Mouse (Mus musculus) heart, adult 8-10 months (tissue): ENCODE measurements at regions not wholly inside any gene's neighbourhood (a gene's known extent, or its start where the extent isn't known, plus 50 kb on each side); places are given as distances from the start of the nearest gene placed in this dataset.

Experiments used
- DNase-seq: peaks from one replicate; pipeline ENCODE4 v3.0.0; 2022; ENCODE audit warnings: low spot score

GRCm38 (mm10) chr1:35782668-35783067 lies 285.5 kb upstream of the Hs6st1 start:
- no peak for DNase-seq

DNA sequence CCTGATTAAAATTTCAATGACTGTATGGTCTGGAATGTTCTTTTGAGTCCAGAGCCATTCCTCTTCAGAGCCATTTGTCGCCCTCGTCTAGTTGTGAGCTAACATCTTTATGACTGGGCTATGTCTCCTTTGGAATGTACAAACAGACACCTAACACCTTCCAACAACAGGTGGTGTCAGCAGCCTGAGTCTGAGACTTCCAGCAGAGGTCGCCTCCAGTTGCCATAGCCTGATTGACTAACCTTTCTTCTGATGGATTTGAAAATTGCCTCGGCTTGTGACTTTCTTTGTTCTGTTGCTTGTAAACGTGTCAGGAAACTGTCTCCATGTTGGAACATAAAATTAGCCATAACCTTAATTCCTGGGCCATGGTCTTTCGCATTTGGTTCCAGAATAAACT lies 284.8 kb upstream of the Hs6st1 start:
- no peak for DNase-seq

GRCm38 (mm10) chr1:35786241-35786640 lies 282.0 kb upstream of the Hs6st1 start:
- DNase-seq, result no peak

GRCm38 (mm10) chr1:35786668-35787213 lies 281.5 kb upstream of the Hs6st1 start:
- no peak for DNase-seq

- DNase-seq, result no peak
Measured at GRCm38 (mm10) chr1:35797064-35797463, 271.1 kb upstream of the Hs6st1 start.

DNA sequence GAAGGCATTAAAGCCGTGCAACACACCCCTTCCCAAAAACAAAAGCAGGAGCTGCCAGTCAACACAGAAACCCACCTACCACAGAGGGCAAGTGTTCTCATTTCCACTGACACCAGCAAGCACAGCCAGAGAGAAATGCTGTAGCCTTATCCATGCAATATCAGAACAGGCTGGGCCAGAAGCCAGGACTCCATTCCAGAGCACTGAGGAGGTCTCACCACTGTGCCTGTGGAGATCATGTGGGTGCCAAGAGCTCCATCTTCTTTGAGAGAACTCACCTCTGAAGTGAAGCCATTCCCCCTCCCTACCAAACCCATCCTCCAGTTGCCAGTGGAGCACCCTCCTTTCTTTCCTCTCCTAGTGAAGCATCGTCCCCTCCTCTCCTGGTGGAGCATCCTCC lies 270.7 kb upstream of the Hs6st1 start:
- no peak for DNase-seq

DNA sequence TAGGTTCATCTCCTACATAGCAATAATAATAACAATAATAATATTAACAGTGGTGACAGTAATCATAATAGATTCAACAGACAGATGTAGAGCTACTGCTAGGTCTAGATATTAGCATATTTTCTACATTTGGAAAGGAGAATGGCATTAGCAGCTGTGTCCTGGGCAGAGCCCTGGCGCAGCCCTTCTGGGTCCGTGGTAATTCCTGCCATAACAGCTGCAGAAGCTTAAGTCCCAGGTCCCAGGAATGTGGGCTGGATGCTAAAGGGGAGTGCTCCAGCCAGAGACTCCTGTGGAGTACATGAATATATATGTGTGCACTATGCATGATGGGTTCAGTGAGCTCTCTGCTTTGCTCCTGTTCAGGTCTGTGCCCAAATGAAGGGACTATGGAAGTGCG lies 262.7 kb upstream of the Hs6st1 start:
- no peak for DNase-seq

DNA sequence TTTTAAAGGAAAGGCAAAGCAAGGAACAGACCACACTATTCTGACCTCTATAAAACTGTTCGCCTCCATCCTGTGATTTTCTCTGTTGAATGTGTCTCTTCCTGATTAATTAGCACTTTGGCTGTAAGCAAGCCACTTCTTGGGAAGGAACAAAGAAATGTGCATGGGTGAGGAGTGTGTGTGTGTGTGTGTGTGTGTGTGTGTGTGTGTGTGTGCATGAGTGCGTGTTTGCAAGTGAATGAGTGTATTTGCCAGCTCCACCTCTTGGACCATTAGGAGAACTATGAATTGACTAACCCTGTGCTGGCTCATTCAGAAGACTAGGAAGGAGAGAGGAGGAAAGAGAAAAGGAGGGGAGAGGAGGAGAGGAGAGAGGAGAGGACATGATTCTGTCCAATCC lies 261.9 kb upstream of the Hs6st1 start:
- DNase-seq, result no peak

- DNase-seq, result no peak
Measured at GRCm38 (mm10) chr1:35806731-35807130, 261.5 kb upstream of the Hs6st1 start.

GRCm38 (mm10) chr1:35808894-35809293 lies 259.3 kb upstream of the Hs6st1 start:
- no peak for DNase-seq

DNA sequence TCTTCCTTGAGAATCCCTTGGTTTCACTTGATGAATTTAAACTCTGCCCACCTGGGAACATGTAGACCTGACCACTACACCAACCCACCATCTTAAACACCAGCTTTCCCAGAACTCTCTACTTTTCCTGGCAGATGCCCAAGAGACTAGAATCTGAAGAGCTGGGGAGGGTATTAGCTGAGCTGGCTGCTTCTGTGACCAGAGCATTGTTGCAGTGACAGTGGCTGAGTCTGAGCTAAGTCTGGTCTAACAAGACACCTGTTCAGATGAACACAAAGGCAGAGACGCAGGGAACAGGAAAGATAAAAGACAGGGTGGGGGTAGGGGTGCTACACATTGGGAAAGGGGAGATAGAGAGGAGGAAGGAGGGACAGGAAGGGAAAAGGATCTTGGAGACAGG lies 258.9 kb upstream of the Hs6st1 start:
- DNase-seq, result no peak

GRCm38 (mm10) chr1:35810571-35811342 lies 257.4 kb upstream of the Hs6st1 start:
- DNase-seq, result no peak

GRCm38 (mm10) chr1:35811380-35811779 lies 256.8 kb upstream of the Hs6st1 start:
- no peak for DNase-seq

- no peak for DNase-seq
Measured at GRCm38 (mm10) chr1:35811795-35812194, 256.4 kb upstream of the Hs6st1 start.

DNA sequence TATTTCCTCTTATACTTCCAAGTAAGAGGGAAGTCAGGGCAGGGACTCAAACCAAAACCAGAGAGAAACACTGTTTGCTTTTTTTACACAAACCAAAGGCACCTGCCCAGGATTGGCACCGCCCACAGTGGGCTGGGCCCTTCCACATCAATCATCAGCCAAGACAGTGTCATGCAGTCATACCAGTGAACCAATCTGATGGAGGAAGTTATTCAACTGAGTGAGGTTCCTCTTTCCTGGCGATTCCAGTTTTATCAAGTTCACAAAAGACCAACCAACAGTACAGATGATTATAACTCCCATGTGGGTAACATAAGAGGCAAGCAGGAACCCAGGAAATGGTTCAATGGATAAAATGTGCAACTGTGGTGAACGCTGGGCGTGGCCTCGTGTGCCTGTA lies 254.6 kb upstream of the Hs6st1 start:
- no peak for DNase-seq

- DNase-seq, result no peak
Measured at GRCm38 (mm10) chr1:35814207-35814606, 254.0 kb upstream of the Hs6st1 start.

- no peak for DNase-seq
Measured at GRCm38 (mm10) chr1:35814751-35815150, 253.4 kb upstream of the Hs6st1 start.

- no peak for DNase-seq
Measured at GRCm38 (mm10) chr1:35821791-35822190, 246.4 kb upstream of the Hs6st1 start.

GRCm38 (mm10) chr1:35822376-35823202 lies 245.6 kb upstream of the Hs6st1 start:
- no peak for DNase-seq

DNA sequence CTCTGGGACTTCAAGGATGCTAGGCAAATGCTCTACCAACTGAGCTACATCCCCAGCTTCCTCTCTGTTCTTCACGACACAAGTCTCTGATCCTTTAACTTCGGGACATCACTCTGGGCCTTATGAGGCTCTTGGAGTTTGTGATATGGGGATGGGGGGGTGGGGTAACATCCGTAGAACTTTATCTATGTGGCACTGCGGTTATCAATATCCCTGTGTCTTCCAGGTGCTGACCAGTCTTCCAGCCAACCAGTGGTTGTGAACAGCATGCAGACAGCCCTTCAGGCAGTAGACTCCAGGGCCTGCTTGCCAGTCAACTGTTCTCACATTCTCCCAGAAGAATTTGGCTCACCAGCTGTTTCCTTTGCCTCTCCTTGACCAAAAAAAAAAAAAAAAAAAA lies 244.7 kb upstream of the Hs6st1 start:
- DNase-seq, result no peak

- DNase-seq, result no peak
Measured at GRCm38 (mm10) chr1:35823981-35824880, 244.0 kb upstream of the Hs6st1 start.

GRCm38 (mm10) chr1:35825531-35825966 lies 242.7 kb upstream of the Hs6st1 start:
- no peak for DNase-seq
